Mouse (Mus musculus): ENCODE data around the gene Cdkn1a. TPM values are rescaled to one million over a fixed set of nuclear protein-coding genes. Genes with fewer than 3 reads are reported as not detected.

The Cdkn1a gene
- polyA plus RNA-seq, 1 experiment from 2014 or later, result 70.1 TPM

DNA sequence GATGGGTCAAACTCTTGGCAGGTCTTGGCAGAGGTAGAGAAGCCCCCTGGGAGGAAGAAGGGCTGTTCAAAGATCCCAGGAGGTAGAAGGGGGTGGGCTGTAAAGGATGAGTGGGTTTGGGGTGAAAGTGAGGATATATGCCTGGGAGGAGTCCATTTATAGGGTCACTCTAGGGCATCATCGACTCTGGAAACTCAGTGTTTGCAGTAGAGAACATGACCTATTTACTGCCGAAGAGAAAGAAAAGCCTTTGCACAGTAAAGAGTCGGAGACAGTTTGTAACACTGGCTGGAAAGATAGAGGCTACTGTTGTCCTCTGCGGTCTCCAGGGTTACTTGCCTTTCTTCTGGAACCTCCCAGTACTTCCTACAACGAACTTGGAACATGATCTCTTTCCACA is 17.5 kb upstream of the Cdkn1a start:
- no peak for ATAC-seq (replicated peaks; ENCODE audit: extremely low read depth, insufficient read depth, low FRiP score)
- WGBS, result 40% methylated on average over 5 of the region's 5 CpGs
- peaks cover 26% of the 10 kb centered on the region for H3K4me1 ChIP-seq (ENCODE audit: control insufficient read depth, insufficient read depth, low read length)
- H3K9ac ChIP-seq (ENCODE audit: low read length), result peak overlapping the region; percentile 1; the same call in 1 of the 2 replicates
- H3K4me3 ChIP-seq (ENCODE audit: low read length), result no peak overlapping the region
- peak overlapping the region; percentile 51 for H3K27ac ChIP-seq (ENCODE audit: low read length)
- H3K9me3 ChIP-seq (replicated peaks; ENCODE audit: control insufficient read depth, low read length), result no peaks in the 10 kb centered on the region
- no peaks in the 10 kb centered on the region for H3K36me3 ChIP-seq (ENCODE audit: control insufficient read depth, insufficient read depth)
- no peaks in the 10 kb centered on the region for H3K27me3 ChIP-seq (ENCODE audit: control insufficient read depth, insufficient read depth, low read length)
- H3K4me2 ChIP-seq (ENCODE audit: low read depth, low read length), result peak overlapping the region; percentile 38

- Histone ChIP-seq H3K4me3 (ENCODE audit: low read length) (no peak overlapping the region), H3K27me3 (ENCODE audit: control insufficient read depth, insufficient read depth, low read length) (no peaks in the 10 kb centered on the region), H3K9ac (ENCODE audit: low read length) (no peak overlapping the region), H3K9me3 (replicated peaks; ENCODE audit: control insufficient read depth, low read length) (no peaks in the 10 kb centered on the region), H3K4me1 (ENCODE audit: control insufficient read depth, insufficient read depth, low read length) (peaks cover 31% of the 10 kb centered on the region), H3K27ac (ENCODE audit: low read length) (no peak overlapping the region), H3K36me3 (ENCODE audit: control insufficient read depth, insufficient read depth) (no peaks in the 10 kb centered on the region), H3K4me2 (ENCODE audit: low read depth, low read length) (no peak overlapping the region)
- 63% methylated on average over 13 of the region's 13 CpGs for WGBS
- no peak for ATAC-seq (replicated peaks; ENCODE audit: extremely low read depth, insufficient read depth, low FRiP score)
These were observed 16.7 kb upstream of the Cdkn1a start for GRCm38 (mm10) chr17:29074085-29074484.

DNA sequence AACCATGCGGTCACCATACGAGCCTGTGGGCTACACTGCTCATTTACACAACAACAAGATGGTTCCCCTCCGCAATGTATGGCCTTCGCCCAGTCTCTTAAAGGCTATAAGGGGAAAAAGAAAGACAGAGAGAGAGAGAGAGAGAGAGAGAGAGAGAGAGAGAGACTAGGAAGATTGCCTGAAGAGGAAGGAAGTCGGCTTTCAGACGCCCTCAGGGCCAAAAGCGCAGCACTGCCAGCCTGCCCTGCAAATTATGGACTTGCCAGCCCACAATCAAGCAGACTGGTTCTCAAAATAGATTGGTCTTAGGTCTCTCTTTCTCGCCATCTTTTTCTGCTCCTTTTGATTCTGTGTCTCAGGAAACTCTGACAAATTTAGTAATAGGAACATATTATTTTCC is 14.5 kb upstream of the Cdkn1a start:
- Histone ChIP-seq H3K4me3 (ENCODE audit: low read length) (no peak overlapping the region), H3K4me2 (ENCODE audit: low read depth, low read length) (no peak overlapping the region), H3K27ac (ENCODE audit: low read length) (no peak overlapping the region), H3K36me3 (ENCODE audit: control insufficient read depth, insufficient read depth) (no peaks in the 10 kb centered on the region), H3K9me3 (replicated peaks; ENCODE audit: control insufficient read depth, low read length) (no peaks in the 10 kb centered on the region), H3K27me3 (ENCODE audit: control insufficient read depth, insufficient read depth, low read length) (no peaks in the 10 kb centered on the region), H3K9ac (ENCODE audit: low read length) (no peak overlapping the region), H3K4me1 (ENCODE audit: control insufficient read depth, insufficient read depth, low read length) (peaks cover 33% of the 10 kb centered on the region)
- no peak for ATAC-seq (replicated peaks; ENCODE audit: extremely low read depth, insufficient read depth, low FRiP score)
- 76% methylated on average over 8 of the region's 8 CpGs for WGBS

- 17% methylated on average over 14 of the region's 14 CpGs for WGBS
- Histone ChIP-seq H3K4me2 (ENCODE audit: low read depth, low read length) (peak overlapping the region; percentile 75), H3K36me3 (ENCODE audit: control insufficient read depth, insufficient read depth) (no peaks in the 10 kb centered on the region), H3K9me3 (replicated peaks; ENCODE audit: control insufficient read depth, low read length) (no peaks in the 10 kb centered on the region), H3K27me3 (ENCODE audit: control insufficient read depth, insufficient read depth, low read length) (no peaks in the 10 kb centered on the region), H3K4me3 (ENCODE audit: low read length) (peak overlapping the region; percentile 47), H3K27ac (ENCODE audit: low read length) (peak overlapping the region; percentile 46), H3K9ac (ENCODE audit: low read length) (peak overlapping the region; percentile 62), H3K4me1 (ENCODE audit: control insufficient read depth, insufficient read depth, low read length) (peaks cover 25% of the 10 kb centered on the region)
- ATAC-seq (replicated peaks; ENCODE audit: extremely low read depth, insufficient read depth, low FRiP score), result peak; percentile 65
These were observed 12.8 kb upstream of the Cdkn1a start for GRCm38 (mm10) chr17:29077786-29078509.

DNA sequence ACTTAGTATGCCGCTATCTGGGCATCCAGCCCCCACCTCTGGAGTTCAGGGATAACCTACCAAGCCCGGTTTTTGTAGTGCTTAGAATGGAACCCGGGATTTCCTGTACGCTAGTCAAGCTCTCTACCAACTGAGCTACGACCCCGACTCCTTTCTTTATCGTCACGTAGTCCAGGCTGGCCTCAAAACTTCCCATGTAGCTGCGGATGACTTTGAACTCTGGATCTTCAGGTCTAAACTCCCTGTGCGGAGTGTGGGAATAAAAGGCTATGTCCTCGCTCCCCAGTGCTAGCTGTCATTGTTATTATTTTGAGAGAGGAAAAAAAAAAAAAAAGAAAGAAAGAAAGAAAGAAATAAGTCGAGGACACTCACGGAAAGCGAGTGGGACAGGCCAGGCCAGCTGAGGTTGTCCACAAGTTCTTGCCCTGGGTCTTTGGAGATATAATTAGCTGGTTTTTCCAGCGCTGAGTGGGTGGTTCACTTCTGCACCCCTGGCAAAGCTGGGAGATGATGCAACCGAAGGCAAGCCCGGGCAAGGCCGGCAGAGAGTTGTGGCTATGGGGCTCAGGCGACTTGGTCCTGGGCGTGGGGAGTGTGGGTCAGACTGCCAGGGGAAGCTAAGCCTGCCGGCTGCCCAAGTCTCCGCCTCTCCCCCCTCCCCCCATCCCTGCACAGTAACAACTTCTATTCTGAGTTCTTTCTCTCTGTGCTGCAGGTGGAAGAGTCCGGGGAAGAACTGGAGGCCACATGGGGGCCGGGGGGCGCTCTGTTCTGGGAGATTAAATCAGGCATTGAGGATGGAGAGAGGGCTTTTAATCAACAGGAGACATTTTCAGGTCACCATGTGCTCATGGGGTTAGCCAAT is 12.0 kb upstream of the Cdkn1a start:
- Histone ChIP-seq H3K9ac (ENCODE audit: low read length) (peak overlapping the region; percentile 62), H3K4me2 (ENCODE audit: low read depth, low read length) (peak overlapping the region; percentile 75), H3K9me3 (replicated peaks; ENCODE audit: control insufficient read depth, low read length) (no peaks in the 10 kb centered on the region), H3K27ac (ENCODE audit: low read length) (peak overlapping the region; percentile 46), H3K4me1 (ENCODE audit: control insufficient read depth, insufficient read depth, low read length) (peaks cover 17% of the 10 kb centered on the region), H3K27me3 (ENCODE audit: control insufficient read depth, insufficient read depth, low read length) (no peaks in the 10 kb centered on the region), H3K4me3 (ENCODE audit: low read length) (peak overlapping the region; percentile 47), H3K36me3 (ENCODE audit: control insufficient read depth, insufficient read depth) (no peaks in the 10 kb centered on the region)
- WGBS, result 4% methylated on average over 25 of the region's 25 CpGs
- peak; percentile 65 for ATAC-seq (replicated peaks; ENCODE audit: extremely low read depth, insufficient read depth, low FRiP score)

DNA sequence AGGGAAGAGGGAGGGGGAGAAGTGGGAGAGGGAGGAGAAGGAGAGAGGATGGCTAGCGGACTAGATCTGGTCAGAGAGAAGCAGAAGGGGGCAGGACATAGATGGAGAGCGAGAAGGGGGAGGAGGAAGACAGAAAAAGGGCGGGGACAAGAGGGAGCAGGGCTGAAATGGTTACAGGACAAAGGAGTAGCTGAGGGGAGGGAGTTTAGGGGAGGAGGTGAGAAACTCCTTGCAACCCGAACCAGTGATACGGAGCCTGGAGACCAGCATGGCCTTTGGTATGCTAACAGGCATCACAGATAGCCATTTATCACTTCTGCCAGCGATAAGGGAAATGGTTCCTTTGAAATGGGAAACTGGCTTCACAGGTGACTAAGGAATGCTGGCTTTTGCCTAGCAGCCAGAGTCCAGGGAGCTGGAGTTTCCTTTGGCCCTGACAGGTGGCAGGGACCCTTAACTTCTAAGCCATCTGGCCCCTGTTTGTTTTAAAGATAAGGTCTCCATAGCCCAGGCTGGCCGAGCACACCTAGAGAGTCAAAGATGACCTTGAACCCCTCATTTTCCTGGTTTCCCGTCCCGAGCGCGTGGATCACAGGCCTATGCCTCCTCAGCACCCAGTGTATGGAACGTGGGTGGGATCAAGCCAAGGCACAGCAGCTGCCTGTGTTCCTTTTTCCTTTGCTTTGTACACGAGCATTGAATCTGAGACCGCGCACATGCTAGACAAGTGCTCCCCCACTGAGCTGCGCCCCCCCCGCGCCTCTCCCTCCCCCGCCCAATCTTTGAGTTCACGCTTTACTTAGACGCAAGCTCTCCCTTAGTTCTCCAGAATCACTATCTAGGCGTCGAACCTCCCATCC is 9.8 kb upstream of the Cdkn1a start:
- 13% methylated on average over 23 of the region's 23 CpGs for WGBS
- Histone ChIP-seq H3K9me3 (replicated peaks; ENCODE audit: control insufficient read depth, low read length) (no peaks in the 10 kb centered on the region), H3K4me3 (ENCODE audit: low read length) (no peak overlapping the region), H3K27me3 (ENCODE audit: control insufficient read depth, insufficient read depth, low read length) (no peaks in the 10 kb centered on the region), H3K9ac (ENCODE audit: low read length) (no peak overlapping the region), H3K4me2 (ENCODE audit: low read depth, low read length) (peak overlapping the region; percentile 31), H3K4me1 (ENCODE audit: control insufficient read depth, insufficient read depth, low read length) (peaks cover 17% of the 10 kb centered on the region), H3K27ac (ENCODE audit: low read length) (no peak overlapping the region), H3K36me3 (ENCODE audit: control insufficient read depth, insufficient read depth) (no peaks in the 10 kb centered on the region)
- no peak for ATAC-seq (replicated peaks; ENCODE audit: extremely low read depth, insufficient read depth, low FRiP score)

- Histone ChIP-seq H3K36me3 (ENCODE audit: control insufficient read depth, insufficient read depth) (no peaks in the 10 kb centered on the region), H3K4me2 (ENCODE audit: low read depth, low read length) (peak overlapping the region; percentile 31), H3K9me3 (replicated peaks; ENCODE audit: control insufficient read depth, low read length) (no peaks in the 10 kb centered on the region), H3K27me3 (ENCODE audit: control insufficient read depth, insufficient read depth, low read length) (no peaks in the 10 kb centered on the region), H3K27ac (ENCODE audit: low read length) (no peak overlapping the region), H3K9ac (ENCODE audit: low read length) (no peak overlapping the region), H3K4me1 (ENCODE audit: control insufficient read depth, insufficient read depth, low read length) (peaks cover 17% of the 10 kb centered on the region), H3K4me3 (ENCODE audit: low read length) (peak overlapping the region; percentile 9; the same call in 1 of the 2 replicates)
- no peak for ATAC-seq (replicated peaks; ENCODE audit: extremely low read depth, insufficient read depth, low FRiP score)
- WGBS, result 31% methylated on average over 21 of the region's 21 CpGs
These were observed 9.0 kb upstream of the Cdkn1a start for GRCm38 (mm10) chr17:29081618-29082381.

DNA sequence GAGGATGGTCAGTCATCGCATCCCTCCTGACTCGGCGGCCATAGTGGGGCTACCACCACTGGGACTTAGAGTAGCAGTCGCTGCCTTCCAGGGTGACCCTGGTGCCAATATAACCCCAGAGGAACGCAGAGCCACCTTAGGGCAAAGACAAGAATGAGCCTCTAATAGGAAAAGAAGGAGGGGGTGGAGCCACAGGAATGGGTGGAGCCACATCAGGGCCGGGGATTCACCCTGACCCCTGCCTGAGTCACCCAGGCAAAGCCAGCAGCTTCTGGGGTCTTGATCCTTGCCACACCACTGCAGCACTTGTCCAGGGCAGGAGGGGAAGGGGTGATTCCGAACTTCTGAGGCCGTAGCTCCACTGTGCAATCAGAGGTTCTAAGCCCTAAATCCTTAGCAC is 7.2 kb upstream of the Cdkn1a start:
- H3K4me3 ChIP-seq (ENCODE audit: low read length), result no peak overlapping the region
- no peaks in the 10 kb centered on the region for H3K27me3 ChIP-seq (ENCODE audit: control insufficient read depth, insufficient read depth, low read length)
- no peak overlapping the region for H3K27ac ChIP-seq (ENCODE audit: low read length)
- H3K9ac ChIP-seq (ENCODE audit: low read length), result no peak overlapping the region
- no peak overlapping the region for H3K4me2 ChIP-seq (ENCODE audit: low read depth, low read length)
- no peaks in the 10 kb centered on the region for H3K9me3 ChIP-seq (replicated peaks; ENCODE audit: control insufficient read depth, low read length)
- H3K36me3 ChIP-seq (ENCODE audit: control insufficient read depth, insufficient read depth), result no peaks in the 10 kb centered on the region
- ATAC-seq (replicated peaks; ENCODE audit: extremely low read depth, insufficient read depth, low FRiP score), result no peak
- H3K4me1 ChIP-seq (ENCODE audit: control insufficient read depth, insufficient read depth, low read length), result peaks cover 11% of the 10 kb centered on the region
- WGBS, result 88% methylated on average over 8 of the region's 8 CpGs

All from heart, embryonic 16.5 days (tissue).